Mouse (Mus musculus) lung, postnatal 25 days (tissue): Measurements from ENCODE around the gene Adgrg3.

ENCODE experiments used
- DNase-seq: peaks from one replicate; pipeline ENCODE4 v3.0.0; 2022; ENCODE audit warnings: low spot score

Adgrg3 gene

DNA sequence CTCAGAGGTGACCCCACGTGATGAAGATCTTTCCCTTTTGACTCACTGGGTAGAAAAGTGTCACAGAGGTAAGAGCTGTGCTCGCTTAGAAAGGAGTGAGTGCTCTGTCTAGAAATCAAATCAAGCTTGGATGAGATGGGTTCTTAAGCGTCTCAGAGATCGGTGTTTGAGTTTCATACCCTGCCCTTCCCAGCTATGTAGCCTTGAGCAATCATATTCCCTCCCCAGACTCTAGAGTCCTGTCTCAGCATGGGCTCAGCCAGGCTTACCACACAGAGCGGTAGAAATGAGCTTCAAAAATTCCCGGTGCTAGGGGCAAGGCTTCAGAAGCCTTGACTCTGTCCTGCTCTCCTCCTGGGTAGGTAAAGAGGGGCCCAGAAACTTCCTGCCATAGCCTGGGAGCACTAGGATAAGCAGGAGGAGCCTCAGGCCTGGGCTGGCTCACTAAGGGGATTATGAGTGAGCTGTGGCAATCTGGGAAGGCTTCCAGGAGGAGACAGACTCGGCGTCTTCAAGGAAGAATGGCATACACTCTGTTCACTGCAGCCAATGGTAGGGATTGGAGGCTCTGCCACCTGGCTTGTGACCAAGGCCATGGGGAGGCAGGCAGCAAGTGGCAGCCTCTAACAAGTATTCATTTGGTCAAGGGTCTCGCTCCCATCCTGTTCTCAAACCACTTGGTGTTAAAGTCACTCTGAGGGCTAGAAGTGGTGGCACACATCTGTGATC is 24.3 kb upstream of the Adgrg3 start:
- no peak for DNase-seq

DNA sequence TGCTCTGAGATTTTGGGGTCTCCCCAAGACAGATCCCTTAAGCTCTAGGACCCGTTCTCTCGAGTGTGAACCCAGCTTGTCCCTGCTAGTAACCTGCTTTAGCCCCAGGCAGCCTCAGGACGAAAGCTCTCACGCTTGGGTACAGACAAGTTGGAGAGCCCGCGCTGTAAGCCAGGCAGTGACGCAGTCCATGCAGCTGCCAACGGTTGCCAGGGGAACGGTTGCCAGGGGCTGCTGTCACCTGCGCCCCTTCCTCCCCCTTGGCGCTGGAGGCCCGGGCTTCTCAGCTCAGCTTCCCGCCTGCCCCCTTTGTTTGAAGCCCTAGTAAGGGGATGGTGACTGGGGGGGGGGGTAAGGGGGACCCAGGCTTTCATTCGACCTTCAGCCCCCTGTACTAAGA is 23.5 kb upstream of the Adgrg3 start:
- DNase-seq: no peak

GRCm38 (mm10) chr8:94994510-94994909 is 23.0 kb upstream of the Adgrg3 start:
- no peak for DNase-seq

DNA sequence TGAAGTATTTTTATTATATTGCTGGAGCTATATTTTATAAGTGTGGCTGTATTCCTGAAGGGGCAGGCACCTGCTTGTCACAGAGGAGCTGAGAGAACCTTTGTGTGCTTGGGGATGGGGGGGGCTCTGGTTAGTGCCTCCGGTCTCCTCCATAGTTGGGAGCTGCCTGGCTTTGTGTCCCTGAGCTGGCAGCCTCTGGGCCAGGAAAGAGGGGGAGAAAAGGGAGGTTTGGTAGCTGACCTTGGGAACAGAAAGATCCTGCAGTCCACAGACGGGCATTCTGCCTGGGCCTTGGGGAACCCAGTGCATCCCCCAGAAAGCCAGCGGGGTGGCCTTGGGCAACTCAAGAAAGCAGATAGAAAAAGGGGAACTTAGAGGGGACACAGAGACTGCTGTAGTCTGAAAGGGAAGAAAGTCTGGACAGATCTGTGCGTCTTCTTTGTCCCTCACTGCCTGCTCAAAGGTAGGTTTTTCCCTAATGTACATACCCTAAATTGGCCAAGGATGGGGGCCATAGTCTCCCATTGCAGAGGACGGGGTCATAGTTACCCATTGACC is 22.1 kb upstream of the Adgrg3 start:
- DNase-seq: no peak

- no peak for DNase-seq
Observed at GRCm38 (mm10) chr8:94996037-94996436, 21.5 kb upstream of the Adgrg3 start.

GRCm38 (mm10) chr8:94996899-94997856 is 20.3 kb upstream of the Adgrg3 start:
- DNase-seq: no peak

DNA sequence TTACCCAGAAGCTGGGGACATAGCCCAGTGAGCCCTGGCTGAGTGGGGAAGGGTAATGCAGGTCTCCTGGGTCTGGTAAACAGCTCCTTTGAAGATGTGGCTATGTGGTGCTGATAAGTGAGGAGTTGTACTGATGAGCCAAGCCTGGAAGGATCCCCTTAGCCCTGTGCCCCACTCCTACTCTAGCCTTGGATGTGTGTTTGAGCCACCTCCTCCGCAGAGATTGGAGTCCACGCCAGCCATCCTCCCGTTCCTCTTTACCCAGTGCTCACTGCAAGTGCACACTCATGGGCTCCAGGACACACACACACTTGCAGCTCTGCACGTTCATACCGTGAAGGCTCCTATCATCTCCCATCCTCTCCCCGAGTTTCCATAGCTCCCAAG is 19.6 kb upstream of the Adgrg3 start:
- no peak for DNase-seq

DNA sequence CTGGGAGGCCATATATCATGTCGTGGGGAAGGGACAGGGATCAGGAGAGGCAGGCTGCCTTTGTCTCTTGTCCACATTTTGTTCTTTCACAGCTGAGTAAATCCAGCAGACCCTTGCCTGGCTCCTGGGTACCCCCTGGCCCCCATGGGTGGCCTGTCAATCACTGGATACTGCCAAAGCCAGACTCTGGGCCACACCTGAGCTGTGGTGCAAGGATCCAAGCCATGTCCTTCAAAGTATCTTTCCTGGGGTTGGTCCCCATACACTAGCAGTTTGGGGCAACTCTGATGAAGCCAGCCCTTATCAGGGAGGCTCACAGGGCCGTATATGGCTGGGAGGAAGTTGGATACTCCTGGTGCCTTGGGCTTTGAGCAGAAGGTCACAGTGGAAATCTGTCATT is 19.1 kb upstream of the Adgrg3 start:
- no peak for DNase-seq

- DNase-seq: peak; percentile 56
Observed at GRCm38 (mm10) chr8:94999004-94999403, 18.5 kb upstream of the Adgrg3 start.

DNA sequence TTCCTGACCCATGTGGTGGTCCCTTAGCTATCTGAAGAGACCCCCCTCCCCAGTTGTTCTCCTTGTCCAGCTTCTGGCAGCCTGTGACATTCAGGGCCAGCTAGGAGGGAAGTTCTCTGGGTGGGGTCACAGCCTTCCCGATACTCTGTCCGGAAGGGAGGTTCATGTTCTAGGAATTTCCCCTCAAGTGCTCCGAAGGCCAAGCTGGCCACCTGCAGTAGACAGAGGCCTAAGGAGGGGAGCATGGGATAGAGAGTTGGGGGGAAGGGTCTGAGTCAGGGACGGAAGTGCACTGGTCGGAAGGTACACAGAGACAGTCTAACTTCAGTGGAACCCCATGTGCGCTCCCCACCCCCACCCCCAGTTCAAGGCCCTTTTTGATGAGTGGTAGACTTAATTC is 17.5 kb upstream of the Adgrg3 start:
- peak; percentile 79 for DNase-seq

DNA sequence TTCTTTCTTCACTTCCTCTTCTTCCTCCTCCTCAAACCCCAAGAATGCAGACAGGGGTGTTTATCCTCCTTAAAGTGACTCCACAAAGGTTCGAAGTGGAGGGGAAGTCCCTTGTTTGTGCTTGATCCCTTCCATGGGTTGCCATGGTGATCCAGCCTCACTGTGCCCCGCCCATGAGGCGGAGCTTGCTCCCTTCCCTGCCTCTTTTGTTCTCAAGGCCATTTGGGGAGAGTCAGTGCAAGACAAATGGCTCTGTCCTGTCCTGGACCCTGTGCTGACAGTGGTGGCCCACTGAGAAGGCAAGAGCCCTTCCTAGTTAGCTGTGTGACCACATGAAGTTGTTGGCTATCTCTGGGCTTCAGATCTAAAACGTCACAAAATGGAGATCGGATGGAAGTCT is 16.8 kb upstream of the Adgrg3 start:
- DNase-seq: peak; percentile 81

- DNase-seq: no peak
Observed at GRCm38 (mm10) chr8:95001165-95001564, 16.3 kb upstream of the Adgrg3 start.

DNA sequence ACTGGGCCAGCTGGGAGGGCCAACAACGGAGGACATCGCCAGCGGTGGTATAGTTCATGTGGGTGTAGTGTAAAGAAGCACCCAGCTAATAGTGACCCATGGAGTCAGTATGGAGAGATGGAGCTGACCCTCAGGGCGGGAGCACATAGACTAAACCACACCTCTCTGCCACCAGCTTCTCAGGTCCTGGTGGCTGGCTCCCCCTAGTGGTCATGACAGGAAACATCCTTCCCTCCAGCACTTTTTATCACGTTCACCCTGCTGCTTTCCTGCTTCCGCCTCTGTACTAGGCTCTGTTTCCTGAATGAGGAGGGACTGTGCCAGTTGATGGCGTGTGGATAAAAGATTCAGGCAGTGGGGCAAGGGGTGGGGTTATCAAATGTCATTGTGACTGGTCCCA is 15.8 kb upstream of the Adgrg3 start:
- DNase-seq: peak; percentile 89

GRCm38 (mm10) chr8:95002089-95002655 is 15.3 kb upstream of the Adgrg3 start:
- DNase-seq: no peak

DNA sequence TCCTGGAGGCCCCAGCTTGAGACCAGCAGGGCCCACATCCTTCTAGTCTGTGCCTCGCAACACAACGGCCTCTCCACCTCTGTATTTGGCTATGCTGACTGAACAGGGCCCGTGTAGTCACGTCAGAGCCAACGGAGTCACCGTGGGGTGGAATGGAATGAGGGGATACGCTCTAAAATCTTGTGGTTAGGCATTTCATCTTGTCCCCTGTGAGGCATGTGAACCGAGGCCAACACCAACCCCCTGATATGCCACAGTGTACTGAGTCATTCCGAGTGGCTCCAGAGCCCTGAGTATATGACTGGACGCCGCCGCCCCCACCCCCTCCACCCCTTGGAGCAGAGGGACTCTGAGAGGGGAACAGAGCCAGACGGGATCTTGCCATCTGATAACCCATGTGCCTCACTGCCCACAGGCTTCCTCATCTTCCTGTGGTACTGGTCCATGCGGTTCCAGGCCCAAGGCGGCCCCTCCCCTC is 5.0 kb upstream of the Adgrg3 start:
- no peak for DNase-seq

GRCm38 (mm10) chr8:95015866-95016265 is 1.6 kb upstream of the Adgrg3 start:
- DNase-seq: no peak

DNA sequence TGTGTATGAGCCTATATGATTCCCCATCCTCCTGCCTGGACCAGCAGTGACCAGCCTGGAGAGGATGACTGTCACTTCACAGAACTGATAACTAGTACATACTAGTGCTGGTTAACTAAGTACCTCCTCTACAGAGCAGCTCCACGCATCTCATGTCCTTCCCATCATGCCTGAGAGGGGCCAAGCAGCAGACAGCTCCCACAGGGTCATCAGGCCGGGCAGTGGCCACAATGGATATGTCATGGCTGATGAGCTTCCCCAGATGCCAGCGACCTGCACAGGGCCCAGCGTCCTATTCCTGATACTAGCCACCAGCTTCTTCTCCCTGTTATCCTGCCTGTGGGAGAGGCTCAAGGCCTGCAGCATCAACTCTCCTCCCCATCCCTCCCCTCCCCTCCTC is 808 bp upstream of the Adgrg3 start:
- DNase-seq: no peak

DNA sequence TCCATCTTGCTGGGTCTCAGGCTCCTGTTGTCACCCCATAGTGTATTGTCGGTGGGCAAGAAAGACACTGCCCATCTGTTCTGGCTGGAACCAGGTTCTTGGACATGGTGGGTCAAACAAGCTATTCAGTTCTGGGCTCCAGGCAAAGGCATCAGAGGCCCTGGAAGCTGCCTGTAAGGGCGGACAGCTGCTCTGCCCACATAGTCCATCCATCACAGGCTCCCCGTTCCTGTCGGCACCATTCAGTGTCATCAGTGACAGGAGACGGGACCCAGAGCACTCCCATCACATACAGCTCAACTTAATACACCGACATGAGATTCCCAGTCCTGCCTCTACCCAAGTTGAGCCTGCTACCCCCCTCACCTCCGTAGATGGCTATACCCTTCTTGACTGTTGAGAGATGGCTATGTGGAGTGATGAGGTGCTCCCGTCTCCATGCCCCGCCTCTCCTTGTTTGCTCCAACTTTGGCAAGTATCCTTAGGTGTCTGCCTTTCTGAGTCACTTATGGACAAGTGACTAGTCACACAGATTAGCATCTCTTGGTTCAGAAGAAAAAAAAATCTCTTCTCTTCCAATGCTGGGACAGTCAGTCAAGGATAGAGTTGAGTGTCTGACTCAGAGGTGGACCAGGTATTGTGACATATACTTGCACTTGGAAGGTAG is 610 bp downstream of the Adgrg3 start:
- no peak for DNase-seq

DNA sequence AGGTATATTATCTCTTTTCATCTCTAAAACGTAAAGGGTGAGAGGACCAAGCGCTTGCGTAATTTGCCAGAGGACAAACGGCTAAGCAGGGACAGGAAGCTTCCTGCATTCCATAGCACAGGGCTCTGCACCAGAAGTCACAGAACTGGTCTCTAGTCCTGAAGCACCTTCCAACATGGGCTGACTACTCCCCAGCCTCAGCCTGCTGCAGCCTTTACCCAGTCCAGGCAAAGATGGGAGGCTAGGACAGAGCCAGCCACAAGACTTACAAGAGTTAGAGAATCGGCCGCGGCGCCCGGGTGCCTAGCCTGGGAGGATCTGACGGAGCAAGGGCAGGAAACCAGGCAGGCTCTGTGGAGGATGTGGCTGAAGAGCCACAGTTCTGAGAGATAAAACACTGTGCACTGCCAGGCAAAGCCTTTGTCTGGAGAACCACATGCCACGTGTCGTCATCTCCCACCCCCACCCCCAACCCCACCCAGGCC is 2.8 kb downstream of the Adgrg3 start:
- peak; percentile 49 for DNase-seq

- DNase-seq: no peak
Observed at GRCm38 (mm10) chr8:95020821-95021220, 3.3 kb downstream of the Adgrg3 start.

GRCm38 (mm10) chr8:95023201-95023600 is 5.7 kb downstream of the Adgrg3 start:
- DNase-seq: no peak

GRCm38 (mm10) chr8:95024387-95024786 is 6.9 kb downstream of the Adgrg3 start:
- no peak for DNase-seq
